Mouse (Mus musculus) cerebellum, adult 2 months (tissue): ENCODE measurements at regions not wholly inside any gene's neighbourhood (a gene's known extent, or its start where the extent isn't known, plus 50 kb on each side); places are given as distances from the start of the nearest gene placed in this dataset.

Experiments
- DNase-seq, 2 experiments: peaks; one replicate each; pipeline ENCODE4 v3.0.0; 2021
- H3K27ac ChIP-seq: fragments of 200-500 bp; 2 replicates; pipeline ENCODE4 v1.5.1; 2012; ENCODE audit warnings: low read length, control low read depth, inconsistent platforms; ENCODE audit not compliant: insufficient read depth
- H3K27me3 ChIP-seq: fragments of 200-500 bp; 2 replicates; pipeline ENCODE4 v1.6.1; 2012; ENCODE audit warnings: inconsistent platforms, mild to moderate bottlenecking, low read length, moderate library complexity; ENCODE audit not compliant: control insufficient read depth, insufficient read depth
- H3K4me1 ChIP-seq: fragments of 200-500 bp; 2 replicates; pipeline ENCODE4 v1.6.1; 2011; ENCODE audit warnings: low read length; ENCODE audit not compliant: control insufficient read depth, insufficient read depth
- H3K4me3 ChIP-seq: fragments of 200-500 bp; replicated peaks from 2 replicates; pipeline ENCODE3; 2011; ENCODE audit warnings: mild to moderate bottlenecking, low read depth, low read length, control low read depth; ENCODE audit not compliant: insufficient read depth
- CTCF ChIP-seq: fragments of 200-500 bp; IDR thresholded peaks from 2 replicates; pipeline ENCODE4 v1.5.1; 2011; ENCODE audit warnings: low read depth, mild to moderate bottlenecking, control low read depth, low read length, moderate library complexity, borderline replicate concordance; ENCODE audit not compliant: insufficient read depth
- POLR2A ChIP-seq: fragments of 200-500 bp; IDR thresholded peaks from 2 replicates; pipeline ENCODE4 v1.6.1; 2011; ENCODE audit warnings: low read length, control low read depth, borderline replicate concordance; ENCODE audit not compliant: insufficient read depth
- WGBS: fragments of 180-500 bp; shearing (Covaris S2); methylation state at CpG from one replicate; pipeline ENCODE4 v1.1.7; 2018; 5-methylcytosine and 5-hydroxymethylcytosine counted together

DNA sequence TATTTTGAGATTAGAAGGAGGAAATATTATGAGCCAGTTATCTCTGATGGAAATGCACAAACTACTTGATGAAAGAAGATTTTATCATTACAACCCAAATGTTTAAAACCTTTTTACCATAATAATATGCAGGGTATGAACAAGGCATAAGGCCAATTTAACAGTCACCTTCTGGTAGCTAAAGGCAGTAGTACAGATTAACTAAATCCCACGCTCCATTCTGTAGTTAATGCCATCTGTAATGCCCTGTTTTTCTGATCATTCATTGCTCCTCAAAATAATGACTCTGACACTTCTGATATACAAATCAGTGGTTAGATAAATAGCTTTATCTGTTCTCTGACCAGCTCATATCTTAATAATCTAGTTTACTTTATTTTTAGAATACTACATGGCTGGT, 987.8 kb downstream of the Pcdh7 start:
- 39% methylated on average over 1 of the region's 1 CpGs for WGBS
- no peak for TF ChIP-seq POLR2A
- TF ChIP-seq CTCF: no peak
- H3K27me3 ChIP-seq: no peaks in the 10 kb centered on the region
- H3K4me1 ChIP-seq: no peaks in the 10 kb centered on the region
- no peak overlapping the region for H3K4me3 ChIP-seq
- H3K27ac ChIP-seq: no peak overlapping the region
- DNase-seq: no peak

DNA sequence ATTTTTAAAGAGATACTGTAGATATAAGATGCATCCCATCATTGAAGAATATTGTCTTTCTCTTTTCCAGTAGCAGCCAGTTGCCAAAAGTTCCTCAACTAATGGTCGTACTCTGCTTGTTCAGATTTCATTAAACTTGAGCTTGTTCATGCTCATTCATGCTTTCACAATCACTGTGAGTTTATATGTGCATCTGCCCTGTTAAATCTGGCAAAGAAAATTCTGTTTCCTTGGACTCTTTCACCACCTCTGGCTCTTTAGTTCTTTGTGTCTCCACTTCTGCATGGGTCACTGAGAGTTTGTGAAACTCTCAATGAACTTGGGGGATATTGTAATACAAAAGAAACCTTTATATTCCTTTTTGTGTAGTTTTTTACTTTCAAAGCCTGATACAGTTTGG, 994.6 kb downstream of the Pcdh7 start:
- no peak overlapping the region for H3K4me3 ChIP-seq
- no peaks in the 10 kb centered on the region for H3K4me1 ChIP-seq
- DNase-seq: no peak
- TF ChIP-seq CTCF (no peak), POLR2A (no peak)
- WGBS: 23% methylated on average over 1 of the region's 1 CpGs
- no peaks in the 10 kb centered on the region for H3K27me3 ChIP-seq
- H3K27ac ChIP-seq: no peak overlapping the region

DNA sequence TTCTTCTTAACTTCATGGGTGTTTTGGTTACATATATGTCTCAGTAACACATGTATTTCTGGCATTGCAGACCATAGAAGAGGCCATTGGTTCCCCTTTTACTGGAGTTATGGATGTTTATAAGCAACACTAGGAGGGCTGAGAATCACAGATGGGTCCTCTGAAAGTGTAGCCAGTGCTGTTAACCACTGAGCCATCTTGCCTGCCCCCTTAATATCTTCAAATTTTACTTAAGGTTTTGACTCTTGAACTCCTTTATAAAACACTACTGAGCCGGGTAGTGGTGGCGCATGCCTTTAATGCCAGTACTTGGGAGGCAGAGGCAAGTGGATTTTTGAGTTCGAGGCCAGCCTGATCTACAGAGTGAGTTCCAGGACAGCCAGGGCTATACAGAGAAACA, 1015.6 kb downstream of the Pcdh7 start:
- H3K27me3 ChIP-seq: no peaks in the 10 kb centered on the region
- no peak for TF ChIP-seq CTCF
- no peak for TF ChIP-seq POLR2A
- H3K27ac ChIP-seq: no peak overlapping the region
- no peaks in the 10 kb centered on the region for H3K4me1 ChIP-seq
- WGBS: 95% methylated on average over 3 of the region's 3 CpGs
- no peak overlapping the region for H3K4me3 ChIP-seq
- no peak for DNase-seq

DNA sequence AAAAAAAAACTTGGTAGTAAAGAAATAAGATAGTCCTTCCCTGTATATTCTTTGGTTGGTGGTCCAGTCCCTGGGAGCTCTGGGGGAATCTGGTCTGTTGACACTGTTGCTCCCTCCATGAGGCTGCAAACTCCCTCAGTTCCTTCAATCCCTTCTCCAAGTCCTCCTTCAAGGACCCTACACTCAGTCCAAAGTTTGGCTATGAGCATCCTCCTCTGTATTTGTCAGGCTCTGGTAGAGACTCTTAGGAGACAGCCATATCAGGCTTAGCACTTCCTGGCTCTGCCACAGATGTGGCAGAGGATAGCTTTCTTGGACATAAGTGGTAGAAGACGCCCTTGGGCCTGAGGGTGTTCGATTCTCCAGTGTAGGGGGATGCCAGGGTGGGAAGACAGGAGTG, 1016.2 kb downstream of the Pcdh7 start:
- Histone ChIP-seq H3K27me3 (no peaks in the 10 kb centered on the region), H3K27ac (no peak overlapping the region), H3K4me3 (no peak overlapping the region), H3K4me1 (no peaks in the 10 kb centered on the region)
- TF ChIP-seq POLR2A (no peak), CTCF (no peak)
- DNase-seq: no peak
- 92% methylated on average over 2 of the region's 2 CpGs for WGBS

DNA sequence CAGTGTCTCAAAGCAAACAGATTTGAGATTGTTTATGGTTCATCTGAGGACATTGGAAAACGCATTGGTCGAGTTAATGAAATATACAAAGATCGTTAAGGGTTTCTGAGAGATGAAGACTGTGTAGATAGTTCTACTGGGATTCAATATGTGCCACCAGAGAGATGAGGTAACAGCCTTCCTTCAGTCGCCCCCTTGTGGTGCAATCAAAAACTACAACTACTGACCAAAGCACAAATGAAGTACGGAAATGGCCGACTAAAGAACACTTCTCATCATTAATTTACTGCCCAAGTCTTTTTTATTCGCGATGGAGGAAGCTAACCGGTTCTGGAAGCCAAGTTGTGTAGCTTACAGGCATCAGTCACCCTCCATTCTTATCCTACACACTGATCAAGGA, 1018.8 kb downstream of the Pcdh7 start:
- Histone ChIP-seq H3K4me1 (no peaks in the 10 kb centered on the region), H3K4me3 (no peak overlapping the region), H3K27ac (no peak overlapping the region), H3K27me3 (no peaks in the 10 kb centered on the region)
- peak; percentile 24 to 40 for DNase-seq
- WGBS: 57% methylated on average over 9 of the region's 9 CpGs
- TF ChIP-seq CTCF (peak; percentile 40; the same call in 1 of the 2 replicates), POLR2A (no peak)

DNA sequence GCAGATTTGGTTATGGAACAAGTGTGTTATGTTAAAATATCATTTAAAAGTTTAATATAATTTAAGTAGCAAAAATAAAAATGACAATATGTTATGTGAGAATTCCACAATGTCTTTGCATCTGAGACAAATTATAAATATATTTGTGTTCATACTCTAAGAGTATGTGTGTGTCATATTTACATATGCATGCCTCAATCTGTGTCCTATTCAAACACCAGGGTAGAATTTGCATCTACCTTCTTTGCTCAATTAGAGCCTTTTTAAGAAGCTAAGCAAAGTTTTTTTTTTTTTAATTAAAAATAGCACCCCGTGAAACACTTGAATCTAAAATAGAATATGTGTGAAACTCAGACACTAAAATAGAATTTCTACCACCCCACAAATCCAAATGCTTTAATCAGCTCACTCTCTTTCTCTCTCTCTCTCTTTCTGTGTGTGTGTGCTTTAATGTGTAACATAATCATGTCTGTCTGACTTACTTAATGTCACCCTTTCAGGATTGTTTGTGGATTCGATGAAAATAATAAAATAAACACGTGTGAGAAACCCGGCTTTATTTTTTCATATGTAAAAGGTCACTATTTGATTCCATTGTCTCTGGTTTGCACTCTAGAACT, 1019.6 kb downstream of the Pcdh7 start:
- H3K4me1 ChIP-seq: no peaks in the 10 kb centered on the region
- no peak for TF ChIP-seq CTCF
- no peak for TF ChIP-seq POLR2A
- no peak overlapping the region for H3K27ac ChIP-seq
- DNase-seq: no peak
- no peaks in the 10 kb centered on the region for H3K27me3 ChIP-seq
- 82% methylated on average over 4 of the region's 4 CpGs for WGBS
- H3K4me3 ChIP-seq: no peak overlapping the region

DNA sequence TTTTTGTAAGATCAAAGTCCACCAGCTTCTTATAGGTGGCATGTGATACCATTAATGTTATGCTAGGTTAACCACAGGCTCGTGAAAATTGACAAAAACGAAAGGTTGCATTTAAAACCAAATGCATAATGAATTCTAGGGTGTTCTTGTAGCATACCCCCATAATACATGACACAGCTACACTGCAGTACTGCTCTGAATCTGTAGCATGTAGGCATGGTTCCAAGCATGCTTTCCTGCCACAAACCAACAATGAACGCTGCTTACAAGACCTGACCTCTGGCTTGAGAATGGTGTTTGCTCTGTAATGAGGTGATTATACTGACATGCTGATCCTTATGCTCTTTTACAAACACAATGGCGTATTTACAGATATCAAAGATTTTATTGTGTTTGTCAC, 1020.3 kb downstream of the Pcdh7 start:
- H3K27me3 ChIP-seq: no peaks in the 10 kb centered on the region
- H3K4me1 ChIP-seq: no peaks in the 10 kb centered on the region
- no peak overlapping the region for H3K4me3 ChIP-seq
- H3K27ac ChIP-seq: no peak overlapping the region
- no peak for DNase-seq
- TF ChIP-seq CTCF (no peak), POLR2A (no peak)
- 81% methylated on average over 4 of the region's 4 CpGs for WGBS

DNA sequence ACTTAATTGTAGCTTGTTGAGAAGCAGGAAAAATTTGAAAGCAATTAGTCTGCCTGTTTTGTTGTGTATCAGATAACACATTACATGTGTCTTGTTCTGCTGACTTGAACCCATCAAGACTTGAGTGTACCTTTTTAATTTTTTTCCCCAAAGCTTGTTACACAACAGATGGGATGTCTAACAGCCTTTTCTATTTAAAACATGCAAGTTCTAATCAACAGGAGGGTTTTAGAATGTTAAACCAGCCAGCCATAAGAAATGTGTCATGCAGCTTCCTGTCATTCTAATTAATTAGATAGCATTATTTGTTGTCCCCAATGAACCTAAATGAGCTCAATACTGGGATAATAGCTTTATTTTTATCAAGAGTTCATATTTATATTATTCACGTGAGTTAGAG, 1023.0 kb downstream of the Pcdh7 start:
- H3K27ac ChIP-seq: no peak overlapping the region
- TF ChIP-seq POLR2A: no peak
- no peak for TF ChIP-seq CTCF
- WGBS: 49% methylated on average over 1 of the region's 1 CpGs
- no peaks in the 10 kb centered on the region for H3K4me1 ChIP-seq
- no peak for DNase-seq
- H3K4me3 ChIP-seq: no peak overlapping the region
- H3K27me3 ChIP-seq: no peaks in the 10 kb centered on the region

DNA sequence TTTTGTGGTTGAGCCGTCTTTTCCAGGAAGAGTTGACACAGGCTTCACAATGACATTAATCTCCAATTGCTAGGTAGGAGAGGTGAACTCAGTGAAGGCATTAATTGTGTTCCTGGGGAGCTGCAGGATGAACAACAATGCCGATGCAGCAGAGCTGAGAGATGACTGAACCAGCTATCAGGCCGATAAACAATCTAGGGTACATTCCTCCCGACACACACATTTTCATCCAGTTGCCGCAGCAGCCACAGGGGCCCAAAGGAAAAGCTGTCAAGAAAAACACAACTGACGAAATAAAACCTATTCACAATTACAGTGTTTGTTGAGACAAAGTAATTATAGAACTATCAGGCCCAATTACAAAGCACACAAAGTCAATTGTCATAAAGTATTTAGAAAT, 1029.9 kb downstream of the Pcdh7 start:
- no peak overlapping the region for H3K27ac ChIP-seq
- no peak for DNase-seq
- no peak overlapping the region for H3K4me3 ChIP-seq
- TF ChIP-seq POLR2A (no peak), CTCF (no peak)
- WGBS: 31% methylated on average over 6 of the region's 6 CpGs
- no peaks in the 10 kb centered on the region for H3K4me1 ChIP-seq
- no peaks in the 10 kb centered on the region for H3K27me3 ChIP-seq
